Mouse (Mus musculus): ENCODE data around the gene Scamp1. TPM values are rescaled to one million over a fixed set of nuclear protein-coding genes. Genes with fewer than 3 reads are reported as not detected.
"Not testable (repeated sequence)": the region's sequence is repeated elsewhere in the genome, so short reads cannot be mapped to it uniquely, and the experiment has no call there.

Gene Scamp1
- polyA plus RNA-seq (2016; fragmentation: Nextera tagmentation; extraction: Ambion mirVana): 25.5 and 32.3 TPM in 2 replicates

DNA sequence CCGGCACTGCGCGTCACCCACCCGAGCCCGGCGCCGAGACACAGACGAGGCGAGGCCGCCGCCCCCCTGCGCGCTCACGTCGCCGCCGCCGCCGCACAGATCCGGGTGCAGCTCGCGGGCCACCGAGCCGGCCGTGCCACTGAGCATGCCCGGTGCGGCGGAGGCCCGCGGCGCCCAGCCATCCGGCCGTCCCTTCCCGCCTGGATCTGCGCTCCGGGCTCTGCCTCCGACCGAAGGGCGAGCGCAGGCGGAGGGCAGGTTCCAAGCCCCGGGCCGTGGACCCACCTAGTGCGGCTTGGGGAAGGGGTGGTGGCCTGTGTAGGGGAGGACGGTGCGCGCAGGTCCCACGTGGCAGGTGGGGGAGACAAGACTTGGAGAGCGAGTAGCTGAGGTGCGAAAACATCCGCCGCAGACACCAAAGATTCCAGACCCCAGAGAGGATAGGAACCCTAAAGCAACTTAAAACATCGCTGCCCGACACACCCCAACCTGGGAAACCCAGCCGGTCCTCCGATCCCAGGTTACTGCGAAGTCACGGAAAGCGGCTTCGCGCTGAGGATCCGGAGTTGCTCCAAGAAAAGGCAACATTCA is at the start of gene Scamp1:
Gene Scamp1 (minus strand): TSS at position 577 of the 591 bp plus-strand sequence.
- H3K4me1 ChIP-seq: peaks cover 21% of the 10 kb centered on the region
- H3K27ac ChIP-seq (replicated peaks): peak within 1 kb of the TSS; percentile 88
- H3K36me3 ChIP-seq: no peaks in the 10 kb centered on the region
- peak; percentile 91 for DNase-seq (ENCODE audit: low spot score)
- WGBS: under 1% methylated on average over 62 of the region's 62 CpGs
- H3K4me3 ChIP-seq: peak within 1 kb of the TSS; percentile 97
- H3K9me3 ChIP-seq (replicated peaks): no peaks in the 10 kb centered on the region
- H3K27me3 ChIP-seq (ENCODE audit: low read depth, poor library complexity, severe bottlenecking): peaks cover 23% of the 10 kb centered on the region; the same call in 1 of the 2 replicates

GRCm38 (mm10) chr13:94330392-94330979 is 44.8 kb upstream of the Scamp1 start:
- Histone ChIP-seq H3K4me1 (peaks cover 7% of the 10 kb centered on the region; the same call in 1 of the 2 replicates), H3K9me3 (replicated peaks) (no peaks in the 10 kb centered on the region), H3K36me3 (no peaks in the 10 kb centered on the region), H3K27me3 (ENCODE audit: low read depth, poor library complexity, severe bottlenecking) (no peaks in the 10 kb centered on the region), H3K4me3 (no peak overlapping the region), H3K27ac (replicated peaks) (no peak overlapping the region)
- 86% methylated on average over 3 of the region's 3 CpGs for WGBS
- DNase-seq (ENCODE audit: low spot score): no peak

DNA sequence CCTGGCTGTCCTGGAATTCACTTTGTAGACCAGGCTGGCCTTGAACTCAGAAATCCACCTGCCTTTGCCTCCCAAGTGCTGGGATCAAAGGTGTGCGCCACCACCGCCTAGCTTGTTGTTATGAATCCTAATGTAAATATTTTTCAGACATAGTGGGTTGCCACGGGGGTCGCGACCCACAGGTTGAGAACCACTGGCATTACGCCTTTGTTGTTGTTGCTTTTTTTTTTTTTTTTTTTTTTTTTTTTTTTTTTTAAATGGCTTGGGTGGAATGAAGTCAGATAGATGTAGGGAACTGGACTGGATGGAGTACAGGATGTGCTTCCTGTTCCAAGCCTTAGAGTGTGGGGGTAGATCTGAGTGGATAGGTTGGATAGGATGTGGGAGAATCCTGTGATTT is 43.3 kb upstream of the Scamp1 start:
- not testable (repeated sequence) for H3K9me3 ChIP-seq (replicated peaks); H3K27me3 ChIP-seq (ENCODE audit: low read depth, poor library complexity, severe bottlenecking); H3K36me3 ChIP-seq; H3K27ac ChIP-seq (replicated peaks); H3K4me1 ChIP-seq; DNase-seq (ENCODE audit: low spot score); H3K4me3 ChIP-seq
- WGBS: 95% methylated on average over 6 of the region's 6 CpGs

DNA sequence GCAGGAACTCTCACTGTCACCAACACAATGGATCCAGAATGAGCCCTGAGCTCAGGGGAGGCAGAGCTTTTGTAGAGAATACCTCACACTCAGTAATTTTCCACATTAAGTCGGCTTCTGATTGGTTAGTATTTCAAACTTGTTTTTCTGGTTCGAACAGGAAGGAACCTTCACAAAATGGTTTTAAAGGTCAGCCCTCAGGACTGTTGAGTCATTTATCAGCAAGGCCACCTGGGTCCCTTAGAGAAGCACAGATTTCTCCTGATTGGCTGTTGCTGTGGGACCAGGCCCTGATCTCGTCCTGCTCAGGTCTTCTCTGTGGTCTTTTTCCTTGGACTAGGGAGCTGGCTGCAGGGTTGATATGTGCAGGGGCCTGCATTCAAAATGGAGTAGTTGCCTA is 42.4 kb upstream of the Scamp1 start:
- H3K4me3 ChIP-seq: no peak overlapping the region
- H3K27ac ChIP-seq (replicated peaks): no peak overlapping the region
- peaks cover 7% of the 10 kb centered on the region for H3K9me3 ChIP-seq (replicated peaks)
- 77% methylated on average over 3 of the region's 3 CpGs for WGBS
- H3K4me1 ChIP-seq: peaks cover 7% of the 10 kb centered on the region; the same call in 1 of the 2 replicates
- no peaks in the 10 kb centered on the region for H3K27me3 ChIP-seq (ENCODE audit: low read depth, poor library complexity, severe bottlenecking)
- no peaks in the 10 kb centered on the region for H3K36me3 ChIP-seq
- DNase-seq (ENCODE audit: low spot score): no peak

DNA sequence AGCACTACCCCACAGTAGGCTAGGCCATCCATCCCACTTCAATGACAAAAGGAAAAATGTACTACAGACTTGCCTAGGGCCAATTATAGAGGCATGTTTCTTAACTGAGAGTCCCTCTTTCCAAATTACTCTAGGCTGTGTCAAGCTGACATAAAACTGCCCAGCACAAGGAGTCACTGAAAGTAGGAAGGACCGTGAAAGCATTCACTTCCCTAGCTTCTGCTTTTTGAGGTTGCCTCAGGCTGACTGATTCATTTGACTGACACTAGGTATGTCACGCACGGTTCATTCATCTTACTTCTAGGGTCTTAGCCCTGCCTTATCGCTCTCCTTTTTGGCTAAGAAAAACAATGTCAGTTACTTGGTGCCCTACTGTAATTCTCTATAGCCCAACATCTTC is 36.8 kb upstream of the Scamp1 start:
- H3K27ac ChIP-seq (replicated peaks): no peak overlapping the region
- H3K4me1 ChIP-seq: 0 out of 2 replicates have a peak, but pooled peaks cover 3% of the 10 kb centered on the region
- no peak overlapping the region for H3K4me3 ChIP-seq
- WGBS: 93% methylated on average over 4 of the region's 4 CpGs
- no peaks in the 10 kb centered on the region for H3K27me3 ChIP-seq (ENCODE audit: low read depth, poor library complexity, severe bottlenecking)
- DNase-seq (ENCODE audit: low spot score): no peak
- H3K9me3 ChIP-seq (replicated peaks): peaks cover 12% of the 10 kb centered on the region
- H3K36me3 ChIP-seq: no peaks in the 10 kb centered on the region

- no peak for DNase-seq (ENCODE audit: low spot score)
- 73% methylated on average over 1 of the region's 1 CpGs for WGBS
- Histone ChIP-seq H3K4me3 (no peak overlapping the region), H3K36me3 (no peaks in the 10 kb centered on the region), H3K27ac (replicated peaks) (no peak overlapping the region), H3K4me1 (peaks cover 10% of the 10 kb centered on the region), H3K9me3 (replicated peaks) (peaks cover 12% of the 10 kb centered on the region), H3K27me3 (ENCODE audit: low read depth, poor library complexity, severe bottlenecking) (no peaks in the 10 kb centered on the region)
Measured at GRCm38 (mm10) chr13:94321094-94321792, 35.6 kb upstream of the Scamp1 start.

- no peak for DNase-seq (ENCODE audit: low spot score)
- H3K36me3 ChIP-seq: no peaks in the 10 kb centered on the region
- 62% methylated on average over 10 of the region's 10 CpGs for WGBS
- H3K27me3 ChIP-seq (ENCODE audit: low read depth, poor library complexity, severe bottlenecking): no peaks in the 10 kb centered on the region
- peaks cover 10% of the 10 kb centered on the region for H3K4me1 ChIP-seq
- H3K4me3 ChIP-seq: no peak overlapping the region
- H3K9me3 ChIP-seq (replicated peaks): 0 out of 2 replicates have a peak, but pooled peaks cover 2% of the 10 kb centered on the region
- H3K27ac ChIP-seq (replicated peaks): no peak overlapping the region
Measured at GRCm38 (mm10) chr13:94316975-94317511, 31.4 kb upstream of the Scamp1 start.

DNA sequence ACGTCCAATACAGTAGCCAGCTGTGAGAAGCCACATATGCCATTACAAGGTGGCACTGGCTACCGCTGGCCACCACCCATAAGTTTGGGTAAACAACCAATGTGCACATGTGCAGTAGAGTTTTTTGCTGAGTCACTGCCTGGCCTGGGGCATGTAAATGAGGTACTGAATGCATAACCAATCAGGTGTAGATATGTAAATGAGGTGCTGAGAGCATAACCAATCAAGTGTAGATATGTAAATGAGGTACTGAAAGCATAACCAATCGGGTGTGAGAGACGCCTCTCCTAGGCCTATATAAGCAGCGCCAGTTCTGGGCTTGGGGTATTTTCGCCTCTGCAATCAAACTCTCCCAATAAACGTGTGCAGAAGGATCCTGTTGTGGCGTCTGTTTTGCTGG is 27.2 kb upstream of the Scamp1 start:
- not testable (repeated sequence) for H3K4me1 ChIP-seq; H3K9me3 ChIP-seq (replicated peaks); H3K36me3 ChIP-seq; DNase-seq (ENCODE audit: low spot score); H3K4me3 ChIP-seq; H3K27me3 ChIP-seq (ENCODE audit: low read depth, poor library complexity, severe bottlenecking); H3K27ac ChIP-seq (replicated peaks)
- 93% methylated on average over 8 of the region's 8 CpGs for WGBS

DNA sequence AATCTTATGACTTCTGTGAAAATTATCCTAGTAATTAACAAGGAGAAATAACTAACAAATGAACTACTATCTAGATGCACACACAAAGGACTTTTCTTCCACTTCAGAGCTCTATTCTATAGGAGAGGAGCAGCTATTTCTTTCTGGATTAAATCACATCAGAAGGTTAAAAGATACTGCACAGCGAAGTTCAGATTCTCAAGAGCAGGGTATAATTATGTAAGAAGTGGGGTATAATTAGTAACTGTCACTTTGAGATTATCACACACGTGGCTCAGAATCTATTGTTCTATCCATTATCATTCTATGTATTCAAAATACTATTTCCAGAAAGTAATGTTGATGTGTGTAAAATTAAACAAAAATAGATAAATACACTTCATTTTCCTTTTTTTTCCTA is 22.6 kb upstream of the Scamp1 start:
- no peak overlapping the region for H3K27ac ChIP-seq (replicated peaks)
- DNase-seq (ENCODE audit: low spot score): no peak
- no peak overlapping the region for H3K4me3 ChIP-seq
- peaks cover 15% of the 10 kb centered on the region for H3K4me1 ChIP-seq
- H3K9me3 ChIP-seq (replicated peaks): no peaks in the 10 kb centered on the region
- H3K27me3 ChIP-seq (ENCODE audit: low read depth, poor library complexity, severe bottlenecking): 0 out of 2 replicates have a peak, but pooled peaks cover 3% of the 10 kb centered on the region
- H3K36me3 ChIP-seq: no peaks in the 10 kb centered on the region
- 83% methylated on average over 2 of the region's 2 CpGs for WGBS

GRCm38 (mm10) chr13:94307531-94307930 is 21.9 kb upstream of the Scamp1 start:
- H3K4me1 ChIP-seq: peaks cover 15% of the 10 kb centered on the region
- no peaks in the 10 kb centered on the region for H3K9me3 ChIP-seq (replicated peaks)
- H3K27me3 ChIP-seq (ENCODE audit: low read depth, poor library complexity, severe bottlenecking): 0 out of 2 replicates have a peak, but pooled peaks cover 3% of the 10 kb centered on the region
- 90% methylated on average over 7 of the region's 7 CpGs for WGBS
- no peak overlapping the region for H3K27ac ChIP-seq (replicated peaks)
- H3K4me3 ChIP-seq: no peak overlapping the region
- no peaks in the 10 kb centered on the region for H3K36me3 ChIP-seq
- DNase-seq (ENCODE audit: low spot score): no peak

DNA sequence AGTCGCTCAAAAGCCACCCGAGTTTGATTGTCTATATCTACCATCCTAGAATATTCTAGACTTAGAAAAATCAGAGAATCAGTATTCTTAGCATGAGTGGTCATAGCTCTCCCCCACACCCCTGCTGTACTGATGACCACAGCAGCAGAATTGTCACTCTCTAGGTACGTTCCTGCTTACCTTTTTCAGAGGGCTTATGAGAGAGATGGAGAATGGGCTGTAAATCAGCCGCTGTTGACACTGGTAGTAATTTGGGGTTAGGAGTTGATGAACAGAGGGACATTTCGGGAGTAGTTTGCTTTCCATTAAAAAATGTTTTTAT is 21.3 kb upstream of the Scamp1 start:
- Histone ChIP-seq H3K27ac (replicated peaks) (peak overlapping the region; percentile 64), H3K27me3 (ENCODE audit: low read depth, poor library complexity, severe bottlenecking) (0 out of 2 replicates have a peak, but pooled peaks cover 3% of the 10 kb centered on the region), H3K4me3 (peak overlapping the region; percentile 37), H3K36me3 (no peaks in the 10 kb centered on the region), H3K9me3 (replicated peaks) (no peaks in the 10 kb centered on the region), H3K4me1 (peaks cover 15% of the 10 kb centered on the region)
- DNase-seq (ENCODE audit: low spot score): no peak
- 27% methylated on average over 5 of the region's 5 CpGs for WGBS

DNA sequence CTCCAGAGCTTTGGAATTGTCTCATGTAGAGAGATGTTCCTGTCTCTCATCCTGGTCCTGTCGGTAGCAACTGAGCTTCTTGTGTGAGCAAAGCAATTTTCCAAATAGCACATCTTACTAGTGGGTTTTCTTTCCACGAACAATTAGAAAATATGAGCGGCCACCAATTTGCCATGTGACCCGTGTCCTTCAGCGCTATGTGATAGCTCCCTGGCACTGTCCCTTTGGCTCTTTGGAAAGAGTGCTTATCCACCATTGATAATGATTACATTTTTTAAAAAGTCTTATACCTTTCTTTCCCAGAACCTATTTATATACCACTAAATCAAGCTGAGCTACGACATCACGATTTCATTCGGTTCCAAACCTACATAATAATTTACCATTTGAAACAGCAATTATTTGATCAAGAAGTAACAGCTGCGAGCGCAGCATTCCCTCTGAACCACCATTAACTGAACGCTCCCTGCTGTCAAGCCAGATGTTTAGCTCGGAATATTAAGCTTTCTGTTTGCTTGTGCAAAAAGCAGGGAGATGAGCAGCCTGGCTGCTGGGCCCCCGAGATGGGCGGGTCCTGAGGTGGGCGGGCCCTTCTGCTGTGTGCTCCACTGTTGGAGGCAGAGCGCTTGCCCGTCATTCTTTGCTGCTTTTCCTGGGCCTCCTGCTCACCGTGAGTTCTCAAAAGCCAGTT is 20.8 kb upstream of the Scamp1 start:
- Histone ChIP-seq H3K4me3 (peak overlapping the region; percentile 37), H3K27me3 (ENCODE audit: low read depth, poor library complexity, severe bottlenecking) (0 out of 2 replicates have a peak, but pooled peaks cover 3% of the 10 kb centered on the region), H3K27ac (replicated peaks) (peak overlapping the region; percentile 64), H3K4me1 (peaks cover 15% of the 10 kb centered on the region), H3K36me3 (no peaks in the 10 kb centered on the region), H3K9me3 (replicated peaks) (no peaks in the 10 kb centered on the region)
- DNase-seq (ENCODE audit: low spot score): peak; percentile 61
- WGBS: 48% methylated on average over 18 of the region's 18 CpGs
